Mouse (Mus musculus): ENCODE measurements around the gene Rpl23. TPM values are rescaled to one million over a fixed set of nuclear protein-coding genes. Genes with fewer than 3 reads are reported as not detected.

Rpl23 gene
- total RNA-seq, 2 experiments from 2014 or later: 327 to 397 TPM

- DNase-seq (ENCODE audit: extremely low spot score in 1 of 2, low spot score in 1 of 2): no peak
Observed at GRCm38 (mm10) chr11:97775186-97775585, 7.1 kb downstream of the Rpl23 start.

- no peak for DNase-seq (ENCODE audit: extremely low spot score in 1 of 2, low spot score in 1 of 2)
Observed at GRCm38 (mm10) chr11:97771410-97771809, 10.8 kb downstream of the Rpl23 start.

GRCm38 (mm10) chr11:97769704-97770103 lies 12.5 kb downstream of the Rpl23 start:
- DNase-seq (ENCODE audit: extremely low spot score in 1 of 2, low spot score in 1 of 2): no peak

- peak; percentile 89 to 93 for DNase-seq (ENCODE audit: extremely low spot score in 1 of 2, low spot score in 1 of 2)
Observed at GRCm38 (mm10) chr11:97766154-97766881, 15.9 kb downstream of the Rpl23 start, which contains the start of gene Cwc25. Cwc25 (minus strand) TSS chr11:97766556.

- DNase-seq (ENCODE audit: extremely low spot score in 1 of 2, low spot score in 1 of 2): no peak
Observed at GRCm38 (mm10) chr11:97761638-97762037, 20.6 kb downstream of the Rpl23 start.

- no peak for DNase-seq (ENCODE audit: extremely low spot score in 1 of 2, low spot score in 1 of 2)
Observed at GRCm38 (mm10) chr11:97758942-97759341, 23.3 kb downstream of the Rpl23 start.

- no peak for DNase-seq (ENCODE audit: extremely low spot score in 1 of 2, low spot score in 1 of 2)
Observed at GRCm38 (mm10) chr11:97758125-97758524, 24.1 kb downstream of the Rpl23 start.

- no peak for DNase-seq (ENCODE audit: extremely low spot score in 1 of 2, low spot score in 1 of 2)
Observed at GRCm38 (mm10) chr11:97753277-97753676, 29.0 kb downstream of the Rpl23 start.

GRCm38 (mm10) chr11:97748496-97748895 lies 33.7 kb downstream of the Rpl23 start:
- no peak for DNase-seq (ENCODE audit: extremely low spot score in 1 of 2, low spot score in 1 of 2)

GRCm38 (mm10) chr11:97747773-97748172 lies 34.5 kb downstream of the Rpl23 start:
- DNase-seq (ENCODE audit: extremely low spot score in 1 of 2, low spot score in 1 of 2): no peak

GRCm38 (mm10) chr11:97745331-97745721 lies 36.9 kb downstream of the Rpl23 start:
- DNase-seq (ENCODE audit: extremely low spot score in 1 of 2, low spot score in 1 of 2): no peak

- DNase-seq (ENCODE audit: extremely low spot score in 1 of 2, low spot score in 1 of 2): peak; percentile 91 to 99
Observed at GRCm38 (mm10) chr11:97744718-97745330, 37.4 kb downstream of the Rpl23 start.

- DNase-seq (ENCODE audit: extremely low spot score in 1 of 2, low spot score in 1 of 2): no peak
Observed at GRCm38 (mm10) chr11:97744063-97744717, 38.0 kb downstream of the Rpl23 start, which contains the start of gene Pip4k2b. Pip4k2b (minus strand) TSS chr11:97744704.

- DNase-seq (ENCODE audit: extremely low spot score in 1 of 2, low spot score in 1 of 2): no peak
Observed at GRCm38 (mm10) chr11:97743423-97743822, 38.8 kb downstream of the Rpl23 start.

- no peak for DNase-seq (ENCODE audit: extremely low spot score in 1 of 2, low spot score in 1 of 2)
Observed at GRCm38 (mm10) chr11:97742591-97742990, 39.6 kb downstream of the Rpl23 start.

- no peak for DNase-seq (ENCODE audit: extremely low spot score in 1 of 2, low spot score in 1 of 2)
Observed at GRCm38 (mm10) chr11:97742157-97742556, 40.1 kb downstream of the Rpl23 start.

- DNase-seq (ENCODE audit: extremely low spot score in 1 of 2, low spot score in 1 of 2): no peak
Observed at GRCm38 (mm10) chr11:97740190-97740589, 42.0 kb downstream of the Rpl23 start.

- DNase-seq (ENCODE audit: extremely low spot score in 1 of 2, low spot score in 1 of 2): no peak
Observed at GRCm38 (mm10) chr11:97739155-97739554, 43.1 kb downstream of the Rpl23 start.

- no peak for DNase-seq (ENCODE audit: extremely low spot score in 1 of 2, low spot score in 1 of 2)
Observed at GRCm38 (mm10) chr11:97738703-97739102, 43.5 kb downstream of the Rpl23 start.

- no peak for DNase-seq (ENCODE audit: extremely low spot score in 1 of 2, low spot score in 1 of 2)
Observed at GRCm38 (mm10) chr11:97737600-97737999, 44.6 kb downstream of the Rpl23 start.

GRCm38 (mm10) chr11:97736645-97737044 lies 45.6 kb downstream of the Rpl23 start:
- no peak for DNase-seq (ENCODE audit: extremely low spot score in 1 of 2, low spot score in 1 of 2)

Measured in layer of hippocampus, postnatal 25 days (tissue).